Mouse (Mus musculus): ENCODE data around the gene Znrf2.
A peak's percentile ranks its signal among the peaks of the same experiment; 100 is the strongest.
"Not testable (repeated sequence)": the region's sequence is repeated elsewhere in the genome, so short reads cannot be mapped to it uniquely, and the experiment has no call there.

Znrf2 gene

DNA sequence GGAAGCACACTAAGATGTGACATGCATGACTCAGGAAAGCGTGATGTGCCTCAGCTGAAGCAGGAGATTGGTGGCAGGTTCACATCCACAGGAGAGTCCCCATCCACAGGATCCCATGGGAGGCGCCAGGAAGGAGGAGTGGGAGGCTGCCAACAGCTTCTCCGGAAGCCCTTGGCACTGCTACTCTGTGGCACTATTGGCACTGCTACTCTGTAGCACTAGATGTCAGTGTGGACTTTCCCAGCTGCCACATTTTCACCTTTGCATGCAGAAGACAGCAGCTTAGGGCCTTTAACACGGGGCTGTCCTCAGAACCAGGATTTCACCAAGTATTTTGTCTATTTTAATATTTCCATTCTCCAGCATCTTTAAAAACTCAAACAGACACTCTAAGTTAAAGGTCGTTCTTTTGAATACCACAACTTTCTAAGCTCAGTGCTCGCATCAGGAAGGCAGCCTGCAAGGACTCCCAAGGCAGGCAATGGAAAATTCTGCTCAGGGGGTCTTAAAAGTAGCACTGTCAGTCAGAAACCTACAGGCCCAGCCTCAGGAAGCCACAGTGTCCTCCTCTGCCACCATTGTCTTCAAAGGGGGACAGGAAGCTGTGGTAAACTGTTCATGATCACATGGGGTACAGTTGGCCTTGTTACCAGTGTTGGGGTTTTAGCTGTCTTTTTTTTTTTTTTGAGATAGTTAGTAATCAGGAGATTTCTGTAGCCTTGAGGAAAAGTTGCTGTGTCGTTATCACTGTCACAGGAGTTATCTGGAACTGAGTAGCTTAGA is 7.0 kb upstream of the Znrf2 start:
- no peak for DNase-seq (ENCODE audit: low read depth, low spot score)

DNA sequence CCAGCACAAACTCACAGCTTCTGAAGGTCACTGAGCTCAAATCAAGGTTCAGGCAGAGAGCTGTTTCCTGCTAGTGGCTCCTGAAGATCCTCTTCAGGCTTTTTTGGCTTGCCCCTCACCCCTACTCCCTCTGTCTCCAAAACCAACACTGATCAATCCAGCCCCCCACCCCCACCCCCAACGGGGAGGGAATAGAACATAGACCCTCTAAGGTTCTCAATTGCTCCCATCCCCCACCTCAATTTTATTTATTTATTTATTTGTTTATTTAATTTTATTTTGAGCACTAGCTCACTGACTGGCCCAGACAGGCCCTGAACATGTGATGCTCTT is 6.4 kb upstream of the Znrf2 start:
- no peak for DNase-seq (ENCODE audit: low read depth, low spot score)

DNA sequence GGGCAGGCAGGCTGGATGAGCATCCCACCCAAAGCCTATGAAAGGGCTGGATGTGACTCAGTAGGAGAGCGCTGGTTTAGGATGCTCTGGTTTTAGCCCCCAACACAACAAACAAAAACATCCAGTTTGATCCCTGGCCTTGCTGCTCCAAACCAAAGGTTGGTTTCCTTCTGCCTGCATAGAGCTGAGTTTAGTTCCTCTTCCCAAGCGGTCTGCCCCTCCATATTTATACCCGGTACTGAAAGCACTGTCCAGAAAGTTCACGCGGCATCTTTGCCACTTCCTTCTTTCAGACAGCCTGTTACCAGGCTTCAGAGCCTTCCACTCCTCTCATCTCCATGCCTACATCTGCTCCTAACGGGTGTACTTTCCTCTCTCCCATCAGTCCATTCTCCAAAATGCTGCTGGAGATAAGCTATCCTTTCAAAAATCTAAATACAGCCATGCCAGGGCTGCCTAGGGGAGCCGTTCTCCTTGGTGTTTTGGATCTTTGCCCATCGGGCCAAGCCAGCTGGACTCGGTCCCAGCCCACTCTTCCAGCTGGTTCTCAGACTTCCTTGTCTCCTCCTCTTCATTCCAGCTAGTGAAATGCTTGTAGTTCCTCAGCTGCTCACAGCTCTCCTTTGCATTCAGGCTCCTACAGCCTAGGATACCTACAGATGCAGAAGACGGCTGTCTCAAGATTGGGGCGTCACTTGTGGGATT is 5.0 kb upstream of the Znrf2 start:
- DNase-seq (ENCODE audit: low read depth, low spot score): no peak

DNA sequence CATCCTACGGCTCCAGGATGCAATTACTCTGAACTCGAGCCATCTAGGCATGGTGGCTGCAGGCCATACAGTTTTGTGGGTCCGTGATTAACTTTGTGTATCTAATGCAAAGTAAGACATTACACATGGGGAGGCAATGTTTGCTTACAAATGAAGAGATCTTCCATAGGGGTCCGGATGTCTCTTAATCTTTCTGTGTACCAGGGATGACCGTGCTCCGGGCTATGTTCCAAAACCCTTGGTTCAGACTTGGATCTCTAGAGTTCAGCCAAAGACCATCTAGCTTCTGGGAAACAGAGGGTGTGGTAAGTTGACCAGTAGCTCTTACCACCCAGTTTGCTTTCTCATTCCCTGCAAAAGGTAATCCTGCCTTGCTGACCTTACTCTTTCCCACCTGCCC is 4.4 kb upstream of the Znrf2 start:
- no peak for DNase-seq (ENCODE audit: low read depth, low spot score)

DNA sequence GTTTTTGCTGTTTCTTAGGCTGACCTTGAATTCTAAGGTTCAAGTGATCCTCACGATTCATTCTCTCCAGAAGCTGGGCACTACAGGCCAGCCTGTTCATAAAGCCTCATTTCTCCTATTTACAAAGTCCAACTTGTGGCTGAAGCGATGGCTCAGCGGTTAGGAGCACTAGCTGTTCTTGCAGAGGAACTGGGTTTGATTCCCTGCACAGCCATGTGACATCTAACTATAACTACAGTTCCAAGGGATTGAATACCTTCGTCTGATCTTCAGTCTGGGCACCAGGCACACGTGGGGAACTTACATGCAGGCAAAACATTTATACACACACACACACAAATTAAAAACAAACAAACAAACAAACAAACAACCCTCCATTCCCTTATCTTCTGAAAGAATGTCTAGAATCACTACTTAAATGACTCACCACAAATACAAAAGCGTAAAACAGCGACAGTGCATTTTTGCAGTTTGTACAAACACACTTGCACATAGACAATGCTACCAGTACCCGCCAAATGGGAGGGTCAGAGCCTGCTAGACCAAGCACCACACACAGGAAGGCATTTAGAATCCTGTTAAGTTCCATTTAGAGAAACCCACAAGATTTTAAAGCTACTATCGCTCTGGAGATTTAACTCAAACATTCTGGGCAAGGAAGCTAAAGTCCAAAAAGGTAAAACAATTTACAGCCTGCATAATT is 1.1 kb upstream of the Znrf2 start:
- DNase-seq (ENCODE audit: low read depth, low spot score): no peak

DNA sequence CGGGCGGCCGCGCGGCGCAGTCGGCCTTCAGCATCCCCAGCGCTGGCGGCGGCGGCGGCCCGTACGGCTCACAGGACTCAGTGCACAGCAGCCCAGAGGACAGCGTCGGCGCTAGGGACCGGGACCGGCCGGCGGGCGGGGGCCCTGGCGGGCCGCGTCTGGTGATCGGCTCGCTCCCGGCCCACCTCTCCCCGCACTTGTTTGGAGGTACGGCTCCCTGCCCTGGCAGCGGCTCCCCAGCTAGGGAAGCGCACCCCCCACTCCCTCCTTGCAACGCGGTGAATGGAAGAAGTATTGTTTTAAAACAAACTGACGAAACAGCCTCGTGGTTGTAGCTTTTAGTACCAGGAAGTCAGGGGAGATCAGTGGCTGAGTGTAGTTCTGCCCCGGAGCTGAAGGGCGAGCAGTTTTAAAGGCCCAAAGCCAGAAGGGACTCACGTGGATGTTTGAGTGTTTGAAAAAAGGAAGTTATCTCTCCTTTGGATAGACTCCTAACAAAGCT is 601 bp downstream of the Znrf2 start:
- DNase-seq (ENCODE audit: low read depth, low spot score): peak; percentile 33

DNA sequence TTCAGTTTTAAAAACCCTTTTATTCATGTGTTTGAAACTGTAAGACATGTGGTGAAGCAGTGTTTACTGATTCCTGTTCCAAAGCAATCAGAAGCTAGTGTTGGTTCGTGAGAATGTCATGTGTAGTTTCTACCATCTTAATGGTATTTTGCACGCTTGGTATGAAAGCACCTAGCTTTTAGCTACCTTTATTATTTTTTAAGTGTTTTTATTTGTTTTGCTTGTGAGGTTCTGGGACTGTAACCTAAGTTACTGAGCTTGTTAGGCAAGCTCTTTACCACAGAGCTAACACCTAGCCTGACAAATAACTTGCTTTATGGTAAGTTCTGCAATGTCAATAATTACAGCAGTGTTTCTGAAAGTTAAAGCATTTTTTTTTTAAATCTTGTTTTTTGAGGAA is 1.7 kb downstream of the Znrf2 start:
- DNase-seq (ENCODE audit: low read depth, low spot score): no peak

DNA sequence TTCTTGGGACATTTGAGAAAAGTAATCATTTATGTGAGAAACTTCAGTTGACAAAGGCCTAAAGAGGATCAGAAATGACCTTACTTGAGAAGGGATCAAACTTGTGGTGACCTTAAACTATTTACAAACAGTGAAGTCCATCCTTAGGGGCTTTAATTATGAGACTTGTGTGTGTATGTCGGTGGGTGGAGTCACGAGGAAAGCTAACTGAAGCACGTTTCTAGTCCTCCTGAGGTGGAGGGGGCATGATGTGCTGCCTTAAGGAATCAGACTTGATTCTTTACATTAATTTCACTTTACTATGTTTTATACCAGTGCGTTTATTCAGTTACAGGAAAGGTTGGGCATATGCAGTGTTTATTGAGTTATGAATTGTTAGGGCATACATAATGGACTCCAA is 2.6 kb downstream of the Znrf2 start:
- no peak for DNase-seq (ENCODE audit: low read depth, low spot score)

DNA sequence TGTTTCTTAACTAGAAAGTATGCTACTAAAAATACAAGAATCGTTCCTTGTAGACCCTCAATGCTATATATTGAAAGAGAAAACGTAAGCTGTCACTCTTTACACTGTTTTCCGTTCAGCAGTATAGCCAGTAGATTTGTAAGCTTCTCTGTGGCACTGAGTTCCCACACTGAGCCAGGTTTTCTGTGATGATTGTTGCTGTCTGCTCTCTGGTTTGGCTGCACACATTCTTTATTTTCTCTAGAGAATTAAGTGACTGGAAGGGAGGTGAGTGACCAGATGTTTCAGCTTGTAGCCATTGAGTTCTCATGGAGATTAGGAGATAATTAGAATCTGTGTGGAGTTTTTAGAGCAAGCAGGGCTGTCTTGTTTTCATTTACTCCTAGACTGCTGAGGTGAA is 3.0 kb downstream of the Znrf2 start:
- no peak for DNase-seq (ENCODE audit: low read depth, low spot score)

DNA sequence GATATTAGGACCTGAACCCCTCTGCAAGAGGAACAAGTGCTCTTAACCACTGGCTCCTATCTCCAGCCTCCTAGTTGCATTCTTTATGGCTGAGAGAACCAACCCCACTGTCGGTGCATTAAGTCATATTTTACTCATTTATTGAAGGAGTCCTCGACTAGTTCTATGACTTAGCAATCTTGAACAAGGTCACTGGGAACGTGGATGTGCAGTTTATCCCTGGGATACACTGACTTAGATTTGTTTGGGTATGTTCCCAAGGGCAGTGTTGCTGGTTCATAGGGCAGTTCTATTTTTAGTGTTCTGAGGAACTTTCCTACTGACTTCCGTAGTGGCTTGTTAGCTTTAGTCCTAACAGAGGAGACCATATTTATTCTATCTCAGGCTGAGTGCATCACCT is 5.6 kb downstream of the Znrf2 start:
- no peak for DNase-seq (ENCODE audit: low read depth, low spot score)

DNA sequence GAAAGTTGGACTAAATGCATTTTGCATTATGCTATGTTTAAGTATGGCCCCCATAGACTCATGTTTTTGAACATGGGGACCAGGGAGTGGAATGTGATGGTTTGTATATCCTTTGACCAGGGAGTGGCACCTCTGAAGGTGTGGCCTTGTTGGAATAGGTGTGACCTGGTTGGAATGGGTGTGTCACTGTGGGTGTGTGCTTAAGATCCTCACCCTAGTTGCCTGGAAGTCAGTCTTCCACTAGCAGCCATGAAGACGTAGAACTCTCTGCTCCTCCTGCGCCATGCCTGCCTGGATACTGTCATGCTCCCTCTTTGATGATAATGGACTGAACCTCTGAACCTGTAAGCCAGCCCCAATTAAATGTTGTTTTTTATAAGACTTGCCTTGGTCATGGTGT is 7.8 kb downstream of the Znrf2 start:
- DNase-seq (ENCODE audit: low read depth, low spot score): not testable (repeated sequence)

DNA sequence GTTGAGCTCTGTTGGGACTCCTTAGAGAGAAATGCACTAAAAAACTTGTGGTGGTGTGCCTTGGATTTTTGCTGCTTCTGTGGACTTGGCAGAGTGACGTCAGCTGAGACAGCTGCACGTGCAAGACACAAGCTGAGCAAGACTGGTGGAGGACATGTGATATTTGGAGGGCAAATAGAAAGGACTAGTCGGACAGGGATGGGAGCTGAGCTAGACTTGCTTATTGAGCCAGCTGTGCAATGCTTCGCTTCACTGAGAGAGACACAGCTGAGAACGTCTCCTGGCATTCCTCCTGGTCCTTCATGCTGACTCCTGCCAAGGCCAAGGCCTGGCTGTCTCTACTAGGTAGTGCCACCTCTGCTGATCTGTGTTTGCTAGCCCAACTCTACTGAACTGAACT is 10.8 kb downstream of the Znrf2 start:
- DNase-seq (ENCODE audit: low read depth, low spot score): no peak

DNA sequence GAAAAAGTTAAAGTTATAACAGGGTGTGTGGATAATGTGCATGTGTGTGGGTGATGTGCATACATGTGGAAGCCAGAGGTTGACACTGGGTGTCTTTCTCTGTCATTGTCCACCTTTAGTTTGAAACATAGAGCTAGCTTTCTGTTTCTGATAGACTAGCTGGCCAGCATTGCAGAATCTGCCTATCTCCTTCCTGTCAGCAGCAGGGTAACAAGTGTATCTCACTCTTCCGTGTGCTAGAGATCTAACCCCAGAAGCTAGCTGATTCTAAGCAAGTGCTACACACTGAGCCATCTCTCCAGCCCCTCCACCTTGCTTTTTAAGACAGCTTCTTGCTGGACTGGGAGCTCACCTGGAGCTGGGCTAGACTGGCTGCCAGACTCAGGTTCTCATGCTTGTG is 11.6 kb downstream of the Znrf2 start:
- DNase-seq (ENCODE audit: low read depth, low spot score): no peak

DNA sequence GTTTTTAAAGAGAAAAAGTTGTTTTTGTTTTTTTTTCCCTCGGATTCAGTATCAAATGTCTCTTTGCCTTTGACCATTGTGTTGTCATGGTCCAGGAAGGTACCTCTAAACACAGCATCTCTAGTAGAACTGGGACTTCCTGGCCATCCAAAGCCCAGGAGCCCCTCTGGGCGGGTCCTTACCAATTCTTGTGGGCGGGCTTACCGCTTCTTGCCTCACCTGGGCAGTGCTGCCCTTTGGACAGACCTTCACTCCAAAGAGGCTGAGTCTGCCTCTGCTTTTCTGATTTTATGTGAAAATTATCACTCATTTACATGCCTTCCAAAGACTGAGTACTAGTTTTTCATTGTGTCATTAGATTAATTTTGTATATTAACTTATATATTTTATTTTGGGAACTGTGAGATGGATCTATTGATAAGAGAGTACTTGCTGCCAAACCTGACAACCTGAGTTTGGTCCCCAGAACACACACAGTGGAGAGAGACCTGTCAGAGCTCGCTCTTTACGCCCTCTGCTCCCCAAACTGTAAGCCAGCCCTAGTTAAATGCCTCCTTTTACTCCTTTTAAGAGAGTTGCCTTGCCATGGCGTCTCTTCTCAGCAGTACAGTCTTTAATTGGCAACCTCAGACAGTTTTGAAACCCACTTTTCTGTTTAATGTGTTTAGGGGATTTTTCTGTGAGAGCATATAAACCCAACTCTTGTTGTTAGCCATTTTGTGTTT is 13.5 kb downstream of the Znrf2 start:
- DNase-seq (ENCODE audit: low read depth, low spot score): no peak

DNA sequence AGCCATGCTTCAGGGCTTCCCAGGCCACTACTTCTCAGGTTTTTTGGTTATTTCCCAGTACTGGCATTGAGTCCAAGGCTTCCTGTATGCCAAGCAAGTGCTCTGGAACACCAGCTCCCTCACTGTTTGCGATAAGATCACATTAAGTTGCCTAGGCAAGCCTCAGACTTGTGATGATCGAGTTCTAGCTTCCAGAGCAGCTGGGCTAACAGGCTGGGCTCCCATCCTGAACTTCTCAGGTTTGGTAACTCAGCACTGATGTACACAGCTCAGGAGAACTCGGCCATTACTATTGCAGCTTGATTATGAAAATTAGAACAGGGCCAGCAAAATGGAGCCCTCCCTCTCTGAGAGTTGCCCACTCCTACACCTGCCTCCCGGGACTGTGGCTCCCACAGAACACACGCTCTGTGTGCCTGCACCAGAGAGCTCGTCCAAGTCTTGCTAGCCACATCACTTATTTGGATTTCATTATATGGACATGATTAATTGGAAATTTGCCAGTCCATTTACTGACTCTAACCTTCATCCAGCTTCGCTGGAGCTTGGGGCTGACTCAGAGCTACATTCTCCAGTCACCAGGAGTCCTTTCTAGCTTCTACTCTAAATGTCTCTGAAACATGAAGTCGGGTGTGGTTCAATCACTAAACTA is 14.5 kb downstream of the Znrf2 start:
- no peak for DNase-seq (ENCODE audit: low read depth, low spot score)

DNA sequence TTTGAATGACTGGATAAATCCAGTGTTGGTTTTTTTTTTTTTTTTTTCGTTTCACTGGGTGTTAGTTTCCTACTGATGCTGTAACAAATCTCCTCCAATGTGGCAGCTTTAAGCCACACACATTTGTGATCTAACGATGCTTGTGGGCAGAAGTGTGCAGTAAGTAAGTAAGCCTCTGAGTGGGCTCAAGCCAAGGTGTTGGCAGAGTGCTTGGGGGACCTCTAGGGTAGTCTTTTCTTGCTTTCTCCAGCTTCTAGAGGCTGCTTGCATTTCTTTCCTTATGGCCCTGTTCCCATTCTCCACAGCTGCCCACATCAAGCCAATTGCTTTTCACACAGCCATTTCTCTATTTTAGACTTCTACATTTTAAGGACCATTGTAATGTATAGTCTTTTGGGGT is 16.7 kb downstream of the Znrf2 start:
- no peak for DNase-seq (ENCODE audit: low read depth, low spot score)

DNA sequence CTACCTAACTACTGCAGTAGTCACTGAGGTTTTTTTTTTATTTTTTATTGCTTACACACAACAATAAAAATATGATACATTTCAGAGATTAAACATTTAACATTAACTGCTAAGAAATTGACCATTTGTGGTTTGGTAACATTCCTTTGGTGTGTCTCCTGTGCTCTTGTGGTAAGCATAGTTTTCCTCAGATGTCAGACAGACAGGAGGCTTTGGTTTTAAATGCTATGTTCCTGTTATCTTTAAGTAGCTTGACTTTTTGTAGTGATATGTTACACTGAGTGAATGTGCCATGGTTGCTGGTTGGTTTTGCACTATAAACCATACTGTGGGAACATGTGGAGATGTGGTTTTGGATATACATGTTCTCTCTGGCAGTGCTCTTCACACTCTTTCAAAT is 19.9 kb downstream of the Znrf2 start:
- no peak for DNase-seq (ENCODE audit: low read depth, low spot score)

DNA sequence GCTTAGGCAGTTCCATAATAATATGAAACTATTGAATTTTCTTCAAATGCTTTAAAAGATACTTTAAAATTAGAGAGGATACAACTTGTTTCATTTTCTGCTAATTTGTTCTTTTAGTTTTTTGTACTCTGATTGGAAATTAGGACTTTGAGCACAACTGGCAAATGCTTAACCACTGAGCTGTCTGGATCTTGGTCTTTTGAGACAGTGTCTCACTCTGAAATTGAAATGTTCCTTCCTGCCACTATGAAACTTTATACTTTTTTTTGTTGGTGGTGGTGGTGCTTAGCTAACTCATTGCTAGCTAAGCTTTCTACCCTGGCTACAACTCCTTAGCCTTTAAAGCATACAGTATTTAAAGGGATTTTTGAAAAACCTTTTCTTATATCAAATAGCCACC is 24.7 kb downstream of the Znrf2 start:
- DNase-seq (ENCODE audit: low read depth, low spot score): no peak

DNA sequence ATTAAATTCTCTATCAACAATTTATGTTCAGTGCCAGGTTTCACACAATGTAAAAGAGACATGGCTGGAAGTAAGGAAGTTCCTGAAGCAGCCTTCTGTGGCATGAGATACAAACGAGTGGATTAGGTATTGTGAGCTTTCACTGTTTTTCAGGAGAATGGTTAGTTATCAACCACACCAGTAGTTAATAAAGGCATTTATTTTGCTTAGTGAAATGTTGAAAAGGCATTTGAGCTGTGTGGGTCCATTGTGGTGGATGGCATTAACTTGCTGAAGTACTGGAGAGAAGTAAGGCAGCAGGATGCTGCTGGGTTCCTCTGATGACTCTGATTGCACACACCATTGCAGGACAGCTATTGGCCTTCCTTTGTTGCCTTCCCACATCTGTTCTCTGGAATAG is 25.3 kb downstream of the Znrf2 start:
- no peak for DNase-seq (ENCODE audit: low read depth, low spot score)

DNA sequence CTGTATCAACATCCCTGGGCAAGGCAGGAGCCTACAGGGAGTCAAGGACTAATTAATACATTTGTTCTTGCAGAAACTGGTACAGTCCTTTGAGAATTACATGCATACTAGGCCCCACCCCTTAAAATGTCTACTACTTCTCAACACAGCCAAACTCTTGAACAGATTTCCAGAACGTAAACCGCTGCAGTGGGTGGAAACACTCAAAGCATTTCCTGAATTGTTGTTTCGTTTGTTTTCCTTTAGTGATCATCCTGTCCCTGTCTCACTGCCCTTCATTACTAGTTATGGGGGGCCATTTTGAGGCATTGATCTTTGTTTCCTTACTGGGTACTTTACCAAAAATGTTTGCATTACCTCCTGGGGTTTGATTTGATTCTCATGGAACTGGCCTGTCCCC is 31.8 kb downstream of the Znrf2 start:
- no peak for DNase-seq (ENCODE audit: low read depth, low spot score)
